Mouse (Mus musculus): Measurements from ENCODE around the gene Aldh3b2.

DNA sequence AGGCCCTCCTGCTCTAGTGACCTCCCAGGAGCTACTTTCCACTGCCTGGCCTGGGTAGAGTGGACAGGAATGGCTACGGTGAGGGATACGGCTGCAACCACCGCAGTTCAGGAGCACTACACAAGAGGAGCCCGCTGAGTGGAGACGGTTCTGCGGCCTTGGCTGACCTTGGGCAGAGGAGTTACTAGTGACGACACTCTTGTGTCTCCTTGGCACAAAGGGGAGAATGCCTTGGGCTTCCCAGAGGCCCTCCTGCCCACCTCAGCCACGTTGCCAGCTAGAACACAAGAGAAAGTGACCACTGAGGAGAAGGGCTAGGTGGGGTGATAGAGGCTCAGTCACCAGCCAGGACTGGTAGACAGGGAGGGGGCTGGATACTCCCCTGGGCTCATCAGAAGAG is 47.9 kb upstream of the Aldh3b2 start:
- no peak for TF ChIP-seq GATA1 (IDR thresholded peaks at IDR 0.05; ENCODE audit: low read length)
- TF ChIP-seq TAL1 (IDR thresholded peaks at IDR 0.05; ENCODE audit: low read length) = no peak
